Mouse (Mus musculus) monocyte, adult 5-6 weeks (primary cell): ENCODE data around the gene Tnfrsf4. TPM values are rescaled to one million over a fixed set of nuclear protein-coding genes. Genes with fewer than 3 reads are reported as not detected.
A peak's percentile ranks its signal among the peaks of the same experiment; 100 is the strongest.

Source experiments
- ATAC-seq: fragments of 153-309, 156-312 bp; replicated peaks from 2 replicates; pipeline ENCODE4 v1.8.0; 2017; ENCODE audit warnings: mild to moderate bottlenecking; ENCODE audit not compliant: low TSS enrichment, insufficient number of reproducible peaks, severe bottlenecking, poor library complexity, low FRiP score
- total RNA-seq: library from RNA; stranded (forward); fragments of 200-1000, 200-491, 200-594 nt; gene quantifications from 3 replicates; pipeline ENCODE4 v1.2.3, GENCODE M21; 2017

The Tnfrsf4 gene
- total RNA-seq = 1.8 to 6.6 TPM (median 5.3 TPM) in 3 replicates

- no peak for ATAC-seq
Observed at GRCm38 (mm10) chr4:156013637-156014036, at the start of gene Tnfrsf4. Gene Tnfrsf4, plus strand, starts transcription at chr4:156013843.

GRCm38 (mm10) chr4:155964396-155964795 is 49.2 kb upstream of the Tnfrsf4 start:
- no peak for ATAC-seq

GRCm38 (mm10) chr4:155969043-155969653 is 44.5 kb upstream of the Tnfrsf4 start:
- ATAC-seq = no peak

- ATAC-seq = no peak
Observed at GRCm38 (mm10) chr4:155970286-155970685, 43.4 kb upstream of the Tnfrsf4 start.

GRCm38 (mm10) chr4:155972651-155973050 is 41.0 kb upstream of the Tnfrsf4 start:
- ATAC-seq = no peak

- ATAC-seq = no peak
Observed at GRCm38 (mm10) chr4:155973239-155973638, 40.4 kb upstream of the Tnfrsf4 start.

- ATAC-seq = no peak
Observed at GRCm38 (mm10) chr4:155981436-155982082, 32.1 kb upstream of the Tnfrsf4 start.

GRCm38 (mm10) chr4:155983788-155984187 is 29.9 kb upstream of the Tnfrsf4 start:
- no peak for ATAC-seq

- no peak for ATAC-seq
Observed at GRCm38 (mm10) chr4:155991211-155991907, 22.3 kb upstream of the Tnfrsf4 start.

GRCm38 (mm10) chr4:155991908-155992230 is 21.8 kb upstream of the Tnfrsf4 start:
- no peak for ATAC-seq

- ATAC-seq = peak; percentile 46
Observed at GRCm38 (mm10) chr4:155992241-155992905, 21.3 kb upstream of the Tnfrsf4 start, which contains the start of the genes B3galt6 and Sdf4. Gene B3galt6, minus strand, starts transcription at chr4:155992649. Gene Sdf4, plus strand, starts transcription at chr4:155992872.

- peak; percentile 84 for ATAC-seq
Observed at GRCm38 (mm10) chr4:155992906-155993547, 20.6 kb upstream of the Tnfrsf4 start.

- no peak for ATAC-seq
Observed at GRCm38 (mm10) chr4:155993606-155994005, 20.0 kb upstream of the Tnfrsf4 start.

- no peak for ATAC-seq
Observed at GRCm38 (mm10) chr4:156004109-156004508, 9.5 kb upstream of the Tnfrsf4 start.

- ATAC-seq = no peak
Observed at GRCm38 (mm10) chr4:156008369-156008768, 5.3 kb upstream of the Tnfrsf4 start.

- ATAC-seq = no peak
Observed at GRCm38 (mm10) chr4:156014436-156014835, 793 bp downstream of the Tnfrsf4 start.

- no peak for ATAC-seq
Observed at GRCm38 (mm10) chr4:156019771-156020170, 6.1 kb downstream of the Tnfrsf4 start.

GRCm38 (mm10) chr4:156021381-156021780 is 7.7 kb downstream of the Tnfrsf4 start:
- no peak for ATAC-seq

GRCm38 (mm10) chr4:156021942-156022419 is 8.3 kb downstream of the Tnfrsf4 start:
- 0 out of 2 replicates have a peak, but pooled peaks have one; percentile 15 for ATAC-seq
